Mouse (Mus musculus) small intestine, adult 2 months (tissue): ENCODE data around the gene Nkx6-1. TPM values are rescaled to one million over a fixed set of nuclear protein-coding genes. Genes with fewer than 3 reads are reported as not detected.

Source experiments
- H3K27ac ChIP-seq: fragments of 200-500 bp; 2 replicates; pipeline ENCODE4 v1.5.1; 2012; ENCODE audit warnings: low read depth, low read length, control low read depth, inconsistent platforms; ENCODE audit not compliant: insufficient read depth
- H3K27me3 ChIP-seq: fragments of 200-500 bp; 2 replicates; pipeline ENCODE4 v1.6.1; 2012; ENCODE audit warnings: mild to moderate bottlenecking, moderate library complexity, low read length, inconsistent platforms; ENCODE audit not compliant: control insufficient read depth, insufficient read depth
- H3K36me3 ChIP-seq: fragments of 200-500 bp; 2 replicates; pipeline ENCODE4 v1.6.1; 2012; ENCODE audit warnings: mild to moderate bottlenecking, low read length, control low read depth, inconsistent platforms; ENCODE audit not compliant: control insufficient read depth, insufficient read depth
- H3K4me1 ChIP-seq: fragments of 200-500 bp; 2 replicates; pipeline ENCODE4 v1.6.1; 2012; ENCODE audit warnings: low read length, inconsistent platforms, mixed read lengths; ENCODE audit not compliant: control insufficient read depth, insufficient read depth, insufficient read length
- H3K4me3 ChIP-seq: fragments of 200-500 bp; 2 replicates; pipeline ENCODE4 v1.5.1; 2012; ENCODE audit warnings: low read depth, mild to moderate bottlenecking, control low read depth, inconsistent platforms, low read length, moderate library complexity
- CTCF ChIP-seq: fragments of 200-500 bp; IDR thresholded peaks from 2 replicates; pipeline ENCODE4 v1.5.1; 2012; ENCODE audit warnings: low read depth, mild to moderate bottlenecking, control low read depth, inconsistent platforms, low read length, moderate library complexity, mixed read lengths; ENCODE audit not compliant: insufficient replicate concordance, insufficient read length; ENCODE audit errors: extremely low read depth
- POLR2A ChIP-seq: fragments of 200-500 bp; IDR thresholded peaks from 2 replicates; pipeline ENCODE4 v1.6.1; 2012; ENCODE audit warnings: low read depth, mild to moderate bottlenecking, control low read depth, inconsistent platforms, low read length, moderate library complexity
- WGBS: fragments of 180-500 bp; shearing (Covaris S2); methylation state at CpG from one replicate; pipeline ENCODE4 v1.1.7; 2018; 5-methylcytosine and 5-hydroxymethylcytosine counted together
- polyA plus RNA-seq: library from polyadenylated mRNA; depleted of rRNA; stranded (reverse); fragments of >200 nt; gene quantifications from 2 replicates; pipeline ENCODE4 v1.2.3, GENCODE M21; 2012

Nkx6-1 gene
- polyA plus RNA-seq, 1 experiment = not detected

DNA sequence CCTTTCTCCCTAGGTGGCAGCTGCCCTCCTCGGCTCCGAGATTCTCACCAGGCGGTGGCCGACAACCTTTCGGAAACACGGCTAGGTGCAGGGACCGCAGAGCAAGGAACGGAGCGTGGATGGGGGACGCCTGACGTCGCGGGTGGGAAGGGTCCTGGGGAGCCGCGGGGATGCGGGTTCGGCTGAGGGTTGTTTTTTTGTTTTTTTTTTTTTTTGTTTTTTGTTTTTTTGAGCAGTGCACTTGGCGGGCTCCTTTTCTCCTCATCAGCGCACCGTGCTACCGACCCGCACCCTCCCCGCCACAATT, 5.9 kb downstream of the Nkx6-1 start:
- TF ChIP-seq CTCF (no peak), POLR2A (no peak)
- H3K4me3 ChIP-seq = no peak overlapping the region
- peaks cover 75% of the 10 kb centered on the region for H3K27me3 ChIP-seq
- no peak overlapping the region for H3K27ac ChIP-seq
- peaks cover 5% of the 10 kb centered on the region; the same call in 1 of the 2 replicates for H3K4me1 ChIP-seq
- WGBS = 5% methylated on average over 23 of the region's 23 CpGs
- H3K36me3 ChIP-seq = no peaks in the 10 kb centered on the region

GRCm38 (mm10) chr5:101658188-101658983, 6.4 kb downstream of the Nkx6-1 start:
- H3K36me3 ChIP-seq = no peaks in the 10 kb centered on the region
- H3K27ac ChIP-seq = no peak overlapping the region
- 9% methylated on average over 21 of the region's 21 CpGs for WGBS
- H3K4me3 ChIP-seq = no peak overlapping the region
- TF ChIP-seq POLR2A (no peak), CTCF (no peak)
- peaks cover 70% of the 10 kb centered on the region for H3K27me3 ChIP-seq
- H3K4me1 ChIP-seq = peaks cover 1% of the 10 kb centered on the region; the same call in 1 of the 2 replicates

DNA sequence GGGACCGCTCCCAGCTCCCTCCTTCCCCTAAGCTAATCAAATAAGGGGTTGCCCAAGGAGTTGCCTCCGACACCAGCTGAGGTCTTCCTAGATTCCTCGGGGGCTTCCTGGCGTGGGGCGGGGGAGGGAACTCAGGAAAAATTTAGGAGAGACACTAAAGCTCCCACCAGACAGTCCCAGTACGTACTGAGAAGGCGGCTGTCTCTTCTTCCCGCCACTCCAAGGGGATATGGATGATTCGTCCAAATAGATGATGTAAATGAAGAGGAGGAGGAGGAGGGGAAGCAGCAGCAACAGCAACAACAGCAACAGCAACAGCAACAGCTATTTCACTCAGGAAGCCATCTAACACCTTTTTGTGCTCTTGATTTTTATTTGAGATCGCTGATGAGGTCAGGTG, 7.1 kb downstream of the Nkx6-1 start:
- no peak overlapping the region for H3K27ac ChIP-seq
- no peak for TF ChIP-seq POLR2A
- no peak for TF ChIP-seq CTCF
- no peaks in the 10 kb centered on the region for H3K36me3 ChIP-seq
- no peak overlapping the region for H3K4me3 ChIP-seq
- WGBS = 8% methylated on average over 10 of the region's 10 CpGs
- peaks cover 63% of the 10 kb centered on the region for H3K27me3 ChIP-seq
- H3K4me1 ChIP-seq = no peaks in the 10 kb centered on the region; the same call in 1 of the 2 replicates

DNA sequence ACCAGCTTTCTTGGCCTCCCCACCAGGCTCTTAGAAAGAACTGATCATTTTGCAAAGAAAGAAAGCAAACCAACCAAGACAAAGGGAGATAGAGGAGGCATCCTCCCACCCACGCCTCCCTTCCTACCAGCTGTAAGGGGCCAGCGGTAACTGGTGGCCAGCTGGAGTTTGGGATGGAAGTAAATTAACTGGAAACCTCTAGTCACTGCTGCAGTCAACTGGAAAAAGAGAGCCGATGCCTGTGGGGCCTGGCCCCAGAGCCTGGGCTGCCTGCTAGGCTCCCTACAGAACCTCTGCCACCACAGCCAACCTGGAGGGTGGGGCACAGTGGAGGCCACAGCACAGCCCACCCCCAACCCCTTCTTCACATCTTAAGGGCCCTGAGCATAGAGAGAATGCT, 8.7 kb downstream of the Nkx6-1 start:
- Histone ChIP-seq H3K27ac (no peak overlapping the region), H3K27me3 (peaks cover 47% of the 10 kb centered on the region), H3K4me1 (no peaks in the 10 kb centered on the region; the same call in 1 of the 2 replicates), H3K36me3 (no peaks in the 10 kb centered on the region), H3K4me3 (no peak overlapping the region)
- TF ChIP-seq POLR2A (no peak), CTCF (no peak)
- WGBS = 24% methylated on average over 3 of the region's 3 CpGs

GRCm38 (mm10) chr5:101655418-101655817, 9.4 kb downstream of the Nkx6-1 start:
- Histone ChIP-seq H3K27me3 (peaks cover 44% of the 10 kb centered on the region), H3K36me3 (no peaks in the 10 kb centered on the region), H3K4me1 (no peaks in the 10 kb centered on the region; the same call in 1 of the 2 replicates), H3K4me3 (no peak overlapping the region), H3K27ac (no peak overlapping the region)
- TF ChIP-seq POLR2A (no peak), CTCF (no peak)
- 43% methylated on average over 7 of the region's 7 CpGs for WGBS

GRCm38 (mm10) chr5:101647726-101648686, 16.8 kb downstream of the Nkx6-1 start:
- Histone ChIP-seq H3K36me3 (no peaks in the 10 kb centered on the region), H3K4me3 (no peak overlapping the region), H3K27me3 (peaks cover 21% of the 10 kb centered on the region), H3K27ac (no peak overlapping the region), H3K4me1 (no peaks in the 10 kb centered on the region)
- TF ChIP-seq POLR2A (no peak), CTCF (no peak)
- WGBS = 7% methylated on average over 53 of the region's 53 CpGs

- Histone ChIP-seq H3K27me3 (peaks cover 21% of the 10 kb centered on the region), H3K27ac (no peak overlapping the region), H3K36me3 (no peaks in the 10 kb centered on the region), H3K4me1 (no peaks in the 10 kb centered on the region), H3K4me3 (no peak overlapping the region)
- WGBS = 36% methylated on average over 20 of the region's 20 CpGs
- TF ChIP-seq CTCF (no peak), POLR2A (no peak)
Observed at GRCm38 (mm10) chr5:101646961-101647575, 17.7 kb downstream of the Nkx6-1 start.
